Mouse (Mus musculus): ENCODE data around the gene Rad1. TPM values are rescaled to one million over a fixed set of nuclear protein-coding genes. Genes with fewer than 3 reads are reported as not detected.

Gene Rad1
- polyA plus RNA-seq, 1 experiment = 24.7 TPM

GRCm38 (mm10) chr15:10447102-10447501, 38.7 kb upstream of the Rad1 start:
- Histone ChIP-seq H3K79me2 (ENCODE audit: control insufficient read depth, insufficient read depth) (no peaks in the 10 kb centered on the region), H3K27me3 (ENCODE audit: control insufficient read depth, insufficient read depth, insufficient read length) (no peaks in the 10 kb centered on the region), H3K79me3 (ENCODE audit: low read depth) (no peaks in the 10 kb centered on the region), H3K36me3 (ENCODE audit: control insufficient read depth, insufficient read depth) (peaks cover 60% of the 10 kb centered on the region), H3K4me3 (ENCODE audit: insufficient read depth, poor library complexity, severe bottlenecking) (no peak overlapping the region), H3ac (ENCODE audit: control insufficient read depth, insufficient read length, low read depth) (no peak overlapping the region)
- TF ChIP-seq MAX (IDR thresholded peaks at IDR 0.05) = no peak
- no peak for TF ChIP-seq USF1 (IDR thresholded peaks at IDR 0.05; ENCODE audit: low read depth)
- TF ChIP-seq MYOD1 (IDR thresholded peaks at IDR 0.05; ENCODE audit: control insufficient read depth, insufficient read length, low read depth) = no peak
- TF ChIP-seq CTCF (IDR thresholded peaks at IDR 0.05; ENCODE audit: control insufficient read depth, insufficient read depth, insufficient read length) = no peak
- no peak for TF ChIP-seq FOSL1 (IDR thresholded peaks at IDR 0.05; ENCODE audit: insufficient read depth, low read length, poor library complexity, severe bottlenecking)
- no peak for TF ChIP-seq CEBPB (IDR thresholded peaks at IDR 0.05; ENCODE audit: low read depth)
- no peak for TF ChIP-seq MYOG (IDR thresholded peaks at IDR 0.05; ENCODE audit: control insufficient read depth, extremely low read depth, insufficient read length)

GRCm38 (mm10) chr15:10460986-10461385, 24.8 kb upstream of the Rad1 start:
- H3K36me3 ChIP-seq (ENCODE audit: control insufficient read depth, insufficient read depth) = peaks cover 60% of the 10 kb centered on the region
- H3K79me3 ChIP-seq (ENCODE audit: low read depth) = peaks cover 16% of the 10 kb centered on the region

GRCm38 (mm10) chr15:10463555-10463954, 22.3 kb upstream of the Rad1 start:
- TF ChIP-seq MYOG (IDR thresholded peaks at IDR 0.05; ENCODE audit: control insufficient read depth, extremely low read depth, insufficient read length) (no peak), CEBPB (IDR thresholded peaks at IDR 0.05; ENCODE audit: low read depth) (no peak), USF1 (IDR thresholded peaks at IDR 0.05; ENCODE audit: low read depth) (no peak), MAX (IDR thresholded peaks at IDR 0.05) (no peak), MYOD1 (IDR thresholded peaks at IDR 0.05; ENCODE audit: control insufficient read depth, insufficient read length, low read depth) (peak; percentile 84), FOSL1 (IDR thresholded peaks at IDR 0.05; ENCODE audit: insufficient read depth, low read length, poor library complexity, severe bottlenecking) (no peak)
- no peak overlapping the region for H3ac ChIP-seq (ENCODE audit: control insufficient read depth, insufficient read length, low read depth)

More at GRCm38 (mm10) chr15:10460986-10461385, 24.8 kb upstream of the Rad1 start:
- Histone ChIP-seq H3K4me3 (ENCODE audit: insufficient read depth, poor library complexity, severe bottlenecking) (no peak overlapping the region), H3K27me3 (ENCODE audit: control insufficient read depth, insufficient read depth, insufficient read length) (no peaks in the 10 kb centered on the region), H3K79me2 (ENCODE audit: control insufficient read depth, insufficient read depth) (peaks cover 22% of the 10 kb centered on the region), H3ac (ENCODE audit: control insufficient read depth, insufficient read length, low read depth) (no peak overlapping the region)
- TF ChIP-seq MAX (IDR thresholded peaks at IDR 0.05) (no peak), FOSL1 (IDR thresholded peaks at IDR 0.05; ENCODE audit: insufficient read depth, low read length, poor library complexity, severe bottlenecking) (no peak), MYOG (IDR thresholded peaks at IDR 0.05; ENCODE audit: control insufficient read depth, extremely low read depth, insufficient read length) (no peak), MYOD1 (IDR thresholded peaks at IDR 0.05; ENCODE audit: control insufficient read depth, insufficient read length, low read depth) (no peak), CTCF (IDR thresholded peaks at IDR 0.05; ENCODE audit: control insufficient read depth, insufficient read depth, insufficient read length) (no peak), CEBPB (IDR thresholded peaks at IDR 0.05; ENCODE audit: low read depth) (no peak), USF1 (IDR thresholded peaks at IDR 0.05; ENCODE audit: low read depth) (no peak)

GRCm38 (mm10) chr15:10464678-10465077, 21.1 kb upstream of the Rad1 start:
- Histone ChIP-seq H3K79me3 (ENCODE audit: low read depth) (peaks cover 45% of the 10 kb centered on the region), H3K4me3 (ENCODE audit: insufficient read depth, poor library complexity, severe bottlenecking) (no peak overlapping the region), H3ac (ENCODE audit: control insufficient read depth, insufficient read length, low read depth) (no peak overlapping the region), H3K36me3 (ENCODE audit: control insufficient read depth, insufficient read depth) (peaks cover 27% of the 10 kb centered on the region), H3K79me2 (ENCODE audit: control insufficient read depth, insufficient read depth) (peaks cover 59% of the 10 kb centered on the region), H3K27me3 (ENCODE audit: control insufficient read depth, insufficient read depth, insufficient read length) (no peaks in the 10 kb centered on the region)
- TF ChIP-seq MYOG (IDR thresholded peaks at IDR 0.05; ENCODE audit: control insufficient read depth, extremely low read depth, insufficient read length) (no peak), MYOD1 (IDR thresholded peaks at IDR 0.05; ENCODE audit: control insufficient read depth, insufficient read length, low read depth) (no peak), CTCF (IDR thresholded peaks at IDR 0.05; ENCODE audit: control insufficient read depth, insufficient read depth, insufficient read length) (no peak), MAX (IDR thresholded peaks at IDR 0.05) (no peak), CEBPB (IDR thresholded peaks at IDR 0.05; ENCODE audit: low read depth) (no peak), FOSL1 (IDR thresholded peaks at IDR 0.05; ENCODE audit: insufficient read depth, low read length, poor library complexity, severe bottlenecking) (no peak), USF1 (IDR thresholded peaks at IDR 0.05; ENCODE audit: low read depth) (no peak)

More at GRCm38 (mm10) chr15:10463555-10463954, 22.3 kb upstream of the Rad1 start:
- no peak overlapping the region for H3K4me3 ChIP-seq (ENCODE audit: insufficient read depth, poor library complexity, severe bottlenecking)
- H3K79me3 ChIP-seq (ENCODE audit: low read depth) = peaks cover 36% of the 10 kb centered on the region
- no peaks in the 10 kb centered on the region for H3K27me3 ChIP-seq (ENCODE audit: control insufficient read depth, insufficient read depth, insufficient read length)
- H3K79me2 ChIP-seq (ENCODE audit: control insufficient read depth, insufficient read depth) = peaks cover 48% of the 10 kb centered on the region
- peaks cover 38% of the 10 kb centered on the region for H3K36me3 ChIP-seq (ENCODE audit: control insufficient read depth, insufficient read depth)

GRCm38 (mm10) chr15:10468761-10469160, 17.1 kb upstream of the Rad1 start:
- peaks cover 62% of the 10 kb centered on the region for H3K79me2 ChIP-seq (ENCODE audit: control insufficient read depth, insufficient read depth)
- peaks cover 45% of the 10 kb centered on the region for H3K79me3 ChIP-seq (ENCODE audit: low read depth)
- no peaks in the 10 kb centered on the region for H3K36me3 ChIP-seq (ENCODE audit: control insufficient read depth, insufficient read depth)
- H3K27me3 ChIP-seq (ENCODE audit: control insufficient read depth, insufficient read depth, insufficient read length) = no peaks in the 10 kb centered on the region
- H3K4me3 ChIP-seq (ENCODE audit: insufficient read depth, poor library complexity, severe bottlenecking) = no peak overlapping the region
- no peak overlapping the region for H3ac ChIP-seq (ENCODE audit: control insufficient read depth, insufficient read length, low read depth)
- TF ChIP-seq MYOG (IDR thresholded peaks at IDR 0.05; ENCODE audit: control insufficient read depth, extremely low read depth, insufficient read length) = no peak

GRCm38 (mm10) chr15:10469641-10470150, 16.1 kb upstream of the Rad1 start:
- TF ChIP-seq MYOD1 (IDR thresholded peaks at IDR 0.05; ENCODE audit: control insufficient read depth, insufficient read length, low read depth) (no peak), MAX (IDR thresholded peaks at IDR 0.05) (no peak), USF1 (IDR thresholded peaks at IDR 0.05; ENCODE audit: low read depth) (no peak), MYOG (IDR thresholded peaks at IDR 0.05; ENCODE audit: control insufficient read depth, extremely low read depth, insufficient read length) (no peak), FOSL1 (IDR thresholded peaks at IDR 0.05; ENCODE audit: insufficient read depth, low read length, poor library complexity, severe bottlenecking) (no peak), CEBPB (IDR thresholded peaks at IDR 0.05; ENCODE audit: low read depth) (no peak)
- peaks cover 53% of the 10 kb centered on the region for H3K79me2 ChIP-seq (ENCODE audit: control insufficient read depth, insufficient read depth)
- H3ac ChIP-seq (ENCODE audit: control insufficient read depth, insufficient read length, low read depth) = peak overlapping the region; percentile 83
- H3K36me3 ChIP-seq (ENCODE audit: control insufficient read depth, insufficient read depth) = peaks cover 8% of the 10 kb centered on the region
- H3K27me3 ChIP-seq (ENCODE audit: control insufficient read depth, insufficient read depth, insufficient read length) = no peaks in the 10 kb centered on the region
- peaks cover 40% of the 10 kb centered on the region for H3K79me3 ChIP-seq (ENCODE audit: low read depth)
- H3K4me3 ChIP-seq (ENCODE audit: insufficient read depth, poor library complexity, severe bottlenecking) = peak overlapping the region; percentile 84

All from C2C12 (cell line).